Mouse (Mus musculus): ENCODE results near the gene Ppp1r27.
A peak's percentile ranks its signal among the peaks of the same experiment; 100 is the strongest.

The Ppp1r27 gene

DNA sequence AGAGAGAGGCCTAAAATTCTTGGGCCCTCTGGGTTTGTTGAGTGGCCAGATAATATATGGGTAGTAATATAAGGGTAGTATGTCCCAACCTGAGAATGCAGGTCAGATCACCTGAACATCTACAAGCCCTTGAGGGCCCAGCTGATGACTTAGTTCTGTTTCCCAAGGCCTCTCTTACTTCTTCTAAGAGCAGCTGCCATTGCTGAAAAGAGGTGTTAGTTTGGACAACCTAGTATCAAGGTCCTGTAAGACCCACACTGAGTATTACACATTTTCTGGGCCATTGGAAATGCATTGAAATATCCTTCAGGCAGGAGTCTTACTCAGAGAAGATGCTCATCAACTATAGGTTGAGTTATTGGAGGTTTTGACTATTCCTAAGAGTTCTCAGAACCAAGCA lies 25.0 kb upstream of the Ppp1r27 start:
- no peak for DNase-seq (ENCODE audit: low read depth, low spot score)

DNA sequence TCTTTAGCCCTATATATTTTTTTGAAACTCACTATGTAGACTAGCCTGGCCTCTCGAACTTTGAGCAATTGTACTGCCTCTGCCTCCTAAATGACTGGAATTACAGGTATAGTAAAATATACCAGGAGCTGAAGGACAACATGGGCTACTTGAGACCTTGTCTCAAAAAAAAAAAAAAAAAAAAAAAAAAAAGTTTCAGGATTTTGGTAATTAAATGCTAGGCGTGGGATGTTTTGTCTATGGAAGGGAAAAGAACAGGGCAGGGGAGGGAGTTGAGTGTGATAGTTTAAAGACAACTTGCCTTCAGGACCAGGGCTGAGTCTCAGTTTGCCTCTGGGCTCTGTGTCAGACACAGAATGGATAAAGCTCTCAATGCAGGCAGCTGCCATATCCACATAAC lies 24.1 kb upstream of the Ppp1r27 start:
- DNase-seq (ENCODE audit: low read depth, low spot score) = no peak

- DNase-seq (ENCODE audit: low read depth, low spot score) = no peak
Measured at GRCm38 (mm10) chr11:120574278-120574600, 23.3 kb upstream of the Ppp1r27 start.

GRCm38 (mm10) chr11:120573585-120574277 lies 22.8 kb upstream of the Ppp1r27 start:
- DNase-seq (ENCODE audit: low read depth, low spot score) = no peak

DNA sequence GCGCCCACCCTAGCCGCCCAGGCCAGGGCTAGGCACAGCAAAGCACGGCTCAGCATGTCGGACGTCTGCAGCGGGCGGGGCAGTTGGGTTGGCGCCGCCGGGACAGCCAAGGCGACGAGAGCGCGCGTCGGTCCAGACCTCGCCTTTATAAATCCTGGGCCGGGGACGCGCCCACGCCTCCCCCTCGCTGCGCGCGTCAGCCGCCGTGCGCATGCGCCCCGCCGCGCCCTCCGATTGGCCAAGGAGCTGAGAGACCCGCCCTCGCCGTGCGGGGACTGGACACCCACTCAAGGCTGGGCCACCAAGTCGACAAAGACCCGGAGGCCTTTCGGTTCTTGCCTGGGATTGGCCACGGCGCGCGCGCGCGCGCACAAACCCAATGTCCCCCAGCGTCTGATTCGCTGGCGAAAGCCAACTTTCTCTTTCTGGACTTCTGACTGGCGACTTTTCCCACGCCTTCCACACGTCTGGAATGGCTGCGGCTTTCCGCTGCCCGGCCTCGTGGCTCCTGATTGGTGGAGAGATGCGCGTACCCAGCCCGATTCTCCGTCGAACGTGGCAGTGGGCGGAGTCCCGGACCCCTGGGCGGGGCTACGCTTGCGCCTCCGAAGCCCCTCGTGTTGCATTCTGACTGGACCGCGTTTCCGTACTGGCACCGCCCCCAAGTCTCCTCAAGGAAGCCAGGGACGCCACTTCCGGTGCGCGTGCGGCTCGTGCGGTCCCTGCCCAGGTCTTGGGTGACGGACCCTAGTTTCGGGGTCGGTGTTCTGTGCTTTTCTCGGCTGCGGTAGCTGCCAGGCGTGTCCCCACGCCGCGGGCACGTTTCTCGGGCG lies 22.0 kb upstream of the Ppp1r27 start, which contains the start of gene P4hb:
Gene P4hb, minus strand, starts transcription at position 502 of the 833 bp plus-strand sequence.
- DNase-seq (ENCODE audit: low read depth, low spot score) = peak; percentile 99

DNA sequence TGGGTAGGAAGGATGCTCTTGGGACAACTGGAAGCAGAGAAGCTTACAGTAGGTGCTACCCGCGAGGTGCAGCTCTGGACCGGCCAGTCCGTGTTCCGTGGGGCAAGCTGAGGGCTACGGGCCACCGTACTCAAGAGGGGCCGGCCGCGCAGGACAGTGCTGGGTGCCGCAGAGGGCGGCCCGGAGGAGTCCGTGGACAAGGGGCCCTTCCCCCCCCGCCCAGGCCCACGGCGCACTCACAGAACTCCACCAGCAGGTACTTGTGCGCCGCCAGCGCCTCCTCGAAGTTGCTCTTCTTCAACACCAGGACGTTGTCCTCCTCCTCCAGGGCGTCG lies 21.5 kb upstream of the Ppp1r27 start:
- DNase-seq (ENCODE audit: low read depth, low spot score) = no peak

DNA sequence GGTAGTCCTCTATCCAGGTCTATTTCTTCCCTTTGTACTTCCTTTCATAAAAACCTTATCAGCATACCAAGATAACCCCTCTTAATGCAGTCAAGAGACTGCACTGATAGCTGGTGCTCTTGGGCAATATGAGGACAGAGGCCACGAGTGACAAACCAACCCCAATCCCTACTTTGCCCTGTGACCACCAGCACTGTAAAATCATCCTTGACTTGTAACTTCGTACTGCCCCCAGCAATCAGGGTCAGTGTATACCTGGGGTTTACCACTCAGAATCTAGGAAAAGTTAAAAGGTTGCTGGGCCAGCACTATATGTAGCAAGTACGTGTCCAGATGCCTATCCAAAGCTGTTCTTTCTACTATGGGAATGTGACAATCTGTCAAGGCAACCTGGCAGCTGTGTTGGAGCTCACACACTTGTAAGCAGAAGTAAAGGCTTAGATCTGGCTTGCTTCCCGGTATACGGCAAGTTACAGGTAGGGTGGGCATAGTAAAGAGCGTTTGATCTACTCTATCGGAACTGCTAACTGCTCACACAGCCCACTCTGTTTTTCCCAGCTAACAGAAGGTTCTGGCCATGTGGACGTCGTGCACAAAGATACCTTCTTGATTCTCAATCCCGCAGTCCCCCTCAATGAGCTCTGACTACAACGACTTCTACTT lies 21.0 kb upstream of the Ppp1r27 start:
- no peak for DNase-seq (ENCODE audit: low read depth, low spot score)

DNA sequence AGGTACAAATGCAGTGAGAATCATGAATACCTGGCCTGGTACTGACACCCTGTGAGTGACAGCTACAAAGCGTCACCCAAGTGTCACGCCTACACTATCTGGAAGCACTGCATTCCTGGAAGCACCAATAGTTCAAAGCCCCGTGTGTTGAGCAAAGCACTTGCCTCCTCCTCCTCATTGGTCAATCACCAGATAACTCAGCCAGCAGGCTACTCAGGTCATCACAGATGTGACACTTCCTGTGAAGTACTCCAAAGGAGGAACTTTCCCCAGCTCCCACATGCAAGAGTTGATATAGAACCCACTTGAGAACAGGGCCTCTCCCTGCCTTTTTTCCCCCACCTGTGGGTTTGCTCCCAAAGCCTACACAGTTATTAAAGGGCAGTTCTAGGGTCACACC lies 20.2 kb upstream of the Ppp1r27 start:
- no peak for DNase-seq (ENCODE audit: low read depth, low spot score)

DNA sequence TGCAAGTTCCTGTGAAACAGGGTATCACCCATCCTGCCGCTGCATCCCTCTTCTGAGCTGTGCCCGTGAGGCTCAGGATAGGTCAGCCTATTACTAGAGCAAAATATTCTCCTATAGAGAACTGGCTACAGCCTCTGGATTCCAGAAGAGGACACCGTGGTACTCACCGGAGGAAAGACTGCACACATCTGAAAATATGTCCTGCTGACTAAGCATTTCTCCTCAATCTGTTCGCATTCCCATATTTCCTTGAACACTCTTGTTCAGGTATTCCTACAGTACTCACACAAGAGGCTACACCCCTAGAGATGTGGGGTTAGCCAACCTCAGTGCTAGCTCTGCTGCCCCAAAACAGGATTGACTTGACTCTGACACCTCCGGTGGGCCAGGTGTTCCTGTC lies 17.4 kb upstream of the Ppp1r27 start:
- no peak for DNase-seq (ENCODE audit: low read depth, low spot score)

DNA sequence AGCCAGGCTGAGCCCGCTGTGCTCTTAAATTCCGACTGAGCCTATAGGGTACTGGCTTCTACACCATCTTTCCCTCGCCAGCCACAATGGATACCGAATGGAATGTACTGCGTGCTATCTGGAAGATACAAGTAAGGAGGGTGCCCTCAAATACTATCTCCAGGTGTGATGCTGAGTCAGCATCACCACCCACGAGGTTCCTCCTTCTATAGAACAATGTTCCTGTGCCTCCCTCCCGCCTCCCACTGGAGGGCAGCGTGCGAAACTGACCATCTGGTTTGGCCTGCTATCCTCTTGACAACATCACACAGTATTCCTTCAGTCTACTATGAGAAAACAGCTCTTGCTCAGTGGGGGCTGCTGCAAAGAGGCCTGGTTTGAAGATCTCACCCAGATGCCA lies 14.2 kb upstream of the Ppp1r27 start:
- DNase-seq (ENCODE audit: low read depth, low spot score) = no peak

DNA sequence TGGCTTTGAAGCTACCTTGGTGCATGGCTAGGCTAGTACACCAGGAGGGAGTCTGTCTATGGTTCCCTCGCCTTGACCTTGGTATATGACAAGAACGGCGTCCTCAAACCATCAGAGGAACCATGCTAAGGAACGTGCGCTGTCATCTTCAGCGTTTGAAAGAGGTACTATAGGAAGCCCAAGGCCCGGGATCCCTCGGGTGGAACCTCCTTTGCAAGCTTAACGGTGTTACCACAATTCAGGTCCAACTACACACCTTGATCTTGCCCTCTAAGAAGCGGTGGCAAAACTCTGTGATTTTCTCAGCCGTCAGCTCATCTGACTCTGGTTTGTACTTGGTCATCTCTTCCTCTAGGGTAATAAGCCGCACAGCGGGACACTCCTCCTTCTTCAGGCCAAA lies 12.0 kb upstream of the Ppp1r27 start:
- DNase-seq (ENCODE audit: low read depth, low spot score) = no peak

GRCm38 (mm10) chr11:120560952-120561728 lies 10.2 kb upstream of the Ppp1r27 start:
- no peak for DNase-seq (ENCODE audit: low read depth, low spot score)

GRCm38 (mm10) chr11:120558843-120559242 lies 7.9 kb upstream of the Ppp1r27 start:
- DNase-seq (ENCODE audit: low read depth, low spot score) = peak; percentile 59

- DNase-seq (ENCODE audit: low read depth, low spot score) = no peak
Measured at GRCm38 (mm10) chr11:120555260-120555659, 4.3 kb upstream of the Ppp1r27 start.

DNA sequence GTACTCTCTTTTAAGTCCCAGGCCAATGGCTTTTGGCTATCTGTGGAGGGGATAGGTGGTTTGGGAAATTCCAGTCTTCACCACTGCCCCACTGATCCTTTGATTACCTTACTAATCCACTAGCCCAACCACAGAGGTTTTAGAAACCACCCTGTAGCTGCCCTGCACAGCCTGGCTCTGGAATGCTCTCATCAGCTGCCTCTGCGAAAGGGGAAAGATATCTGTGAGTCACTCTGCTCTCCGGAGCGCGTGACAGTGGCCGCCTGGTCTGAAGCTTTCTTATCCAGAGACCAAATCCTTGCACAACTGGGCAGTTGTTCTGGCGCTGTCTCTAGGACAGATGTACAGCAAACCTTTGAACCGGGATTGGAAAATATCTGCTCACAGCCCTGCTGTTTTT lies 3.9 kb upstream of the Ppp1r27 start:
- DNase-seq (ENCODE audit: low read depth, low spot score) = no peak

DNA sequence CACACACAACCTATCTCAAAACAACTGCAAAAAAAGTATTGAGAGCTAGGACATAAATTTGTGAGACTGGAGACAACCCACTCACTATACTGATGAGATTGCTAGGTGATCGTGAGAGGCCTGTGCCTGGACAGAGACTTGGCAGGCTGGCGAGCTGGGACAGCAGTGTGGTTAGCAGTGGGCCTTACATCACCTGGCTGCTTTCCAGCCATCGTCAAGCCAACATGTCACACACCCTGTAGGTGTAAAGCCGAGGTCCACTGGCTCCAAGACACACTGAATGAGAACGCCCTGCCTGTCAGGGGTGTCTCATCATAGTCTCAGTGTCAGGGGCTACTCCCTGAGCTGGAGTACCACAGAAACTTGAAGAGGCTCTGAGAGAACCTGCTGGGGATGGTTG lies 1.8 kb upstream of the Ppp1r27 start:
- DNase-seq (ENCODE audit: low read depth, low spot score) = no peak

DNA sequence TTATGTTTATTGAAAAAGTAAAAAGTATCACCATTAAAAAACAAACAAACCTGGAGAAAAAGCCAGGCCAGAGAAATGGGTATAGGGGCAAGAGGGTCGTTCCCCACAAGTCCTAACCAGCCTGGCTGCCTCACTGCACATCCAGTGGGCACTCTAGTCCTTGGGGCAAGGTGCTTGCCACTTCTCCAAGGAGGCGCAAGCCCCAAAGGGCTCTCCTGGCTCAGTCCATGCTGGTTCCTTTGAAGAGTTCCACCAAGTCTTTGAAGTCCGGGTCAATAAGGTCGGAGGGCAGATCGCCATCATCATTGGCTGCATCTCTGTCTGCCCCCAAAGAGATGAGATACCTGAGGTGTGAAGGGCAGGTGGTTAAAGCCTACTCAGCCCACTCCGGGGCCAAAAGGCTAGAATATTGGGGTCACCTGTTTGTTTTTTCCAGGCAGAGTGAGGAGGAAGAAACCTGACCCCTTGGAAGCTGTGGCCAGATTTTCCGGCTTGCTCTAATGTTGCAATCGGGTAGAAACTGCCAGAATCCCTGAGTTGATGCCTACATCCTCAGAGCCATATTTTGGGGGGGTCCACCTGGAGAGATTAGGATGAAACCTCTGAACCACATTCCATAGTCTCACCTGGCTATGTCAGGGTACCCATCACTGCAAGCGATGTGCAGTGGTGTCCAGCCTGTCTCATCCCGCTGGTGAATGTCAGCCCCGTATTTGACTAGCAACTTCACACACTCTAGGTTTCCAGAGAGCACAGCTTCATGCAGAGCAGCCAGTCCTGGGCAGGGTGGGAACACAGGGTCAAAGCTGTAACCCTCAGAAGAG lies 734 bp downstream of the Ppp1r27 start:
- DNase-seq (ENCODE audit: low read depth, low spot score) = no peak

DNA sequence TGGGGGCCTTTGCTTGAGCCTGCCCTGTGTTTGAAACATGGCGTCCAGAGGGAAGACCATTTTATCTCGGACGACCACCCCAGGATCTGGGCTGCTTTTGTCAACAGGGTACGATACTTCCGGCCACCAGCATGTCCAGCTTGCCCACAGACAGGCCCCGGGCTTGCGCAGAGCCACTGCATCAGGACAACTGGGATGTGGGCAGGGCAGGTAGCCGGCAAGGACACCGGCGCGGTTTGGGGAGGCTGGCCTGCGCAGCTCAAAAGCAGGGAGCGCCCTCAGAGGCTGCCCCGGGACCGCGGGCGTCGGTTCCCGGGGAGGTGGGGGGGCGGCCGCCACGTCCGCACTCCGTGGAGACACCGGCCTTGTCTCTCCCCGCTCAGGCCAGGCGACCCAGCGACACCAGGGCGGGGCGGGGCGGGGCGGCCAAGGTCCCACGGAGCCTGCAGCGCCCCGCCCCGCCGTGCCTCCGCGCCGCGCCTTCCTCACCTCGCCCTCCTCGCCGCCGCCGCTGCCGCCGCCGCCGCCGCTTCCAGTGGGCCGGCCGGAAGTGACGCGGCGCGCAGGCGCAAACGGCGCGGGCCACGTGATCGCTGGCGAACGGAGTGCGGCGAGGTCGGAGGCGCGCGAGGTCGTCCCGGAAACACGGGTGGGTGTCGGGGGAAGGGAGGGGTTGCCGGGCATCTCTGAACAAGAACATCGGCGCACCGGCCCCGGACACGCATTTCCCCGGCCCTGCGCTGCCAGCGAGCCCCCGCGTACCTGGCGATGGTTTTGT lies 1.6 kb downstream of the Ppp1r27 start, which contains the start of gene Mcrip1:
Gene Mcrip1, minus strand, starts transcription at position 560 of the 778 bp plus-strand sequence.
- peak; percentile 85 for DNase-seq (ENCODE audit: low read depth, low spot score)

GRCm38 (mm10) chr11:120548786-120549167 lies 2.2 kb downstream of the Ppp1r27 start:
- no peak for DNase-seq (ENCODE audit: low read depth, low spot score)

GRCm38 (mm10) chr11:120548214-120548613 lies 2.7 kb downstream of the Ppp1r27 start:
- DNase-seq (ENCODE audit: low read depth, low spot score) = no peak
